Mouse (Mus musculus) neural tube, embryonic 12.5 days (tissue): ENCODE measurements around the gene 3110082I17Rik. TPM values are rescaled to one million over a fixed set of nuclear protein-coding genes. Genes with fewer than 3 reads are reported as not detected.
A peak's percentile ranks its signal among the peaks of the same experiment; 100 is the strongest.

Source experiments
- ATAC-seq: fragments of 200-750 bp; cut with Nextera tagmentation; 2 replicates; pipeline ENCODE4 v1.8.0; 2017; ENCODE audit warnings: low read depth, mild to moderate bottlenecking, moderate TSS enrichment, moderate library complexity; ENCODE audit not compliant: low FRiP score
- H3K27ac ChIP-seq: fragments of 300-500 bp; sonication (generic); 2 replicates; pipeline ENCODE4 v1.5.1; 2016
- H3K27me3 ChIP-seq: fragments of 300-500 bp; sonication (generic); replicated peaks from 2 replicates; pipeline ENCODE4 v1.6.1; 2016; ENCODE audit warnings: mild to moderate bottlenecking
- H3K36me3 ChIP-seq: fragments of 300-500 bp; sonication (generic); 2 replicates; pipeline ENCODE4 v1.6.1; 2016; ENCODE audit warnings: mild to moderate bottlenecking
- H3K4me1 ChIP-seq: fragments of 300-500 bp; sonication (generic); 2 replicates; pipeline ENCODE4 v1.6.1; 2016
- H3K4me2 ChIP-seq: fragments of 300-500 bp; sonication (generic); replicated peaks from 2 replicates; pipeline ENCODE4 v1.6.1; 2016; ENCODE audit warnings: mild to moderate bottlenecking
- H3K4me3 ChIP-seq: fragments of 300-500 bp; sonication (generic); 2 replicates; pipeline ENCODE4 v1.5.1; 2016
- H3K9ac ChIP-seq: fragments of 300-500 bp; sonication (generic); 2 replicates; pipeline ENCODE4 v1.6.1; 2016; ENCODE audit warnings: mild to moderate bottlenecking
- H3K9me3 ChIP-seq: fragments of 300-500 bp; sonication (generic); 2 replicates; pipeline ENCODE4 v1.6.1; 2016; ENCODE audit warnings: mild to moderate bottlenecking
- WGBS: fragments of 180-500 bp; shearing (Covaris S2); methylation state at CpG from one replicate; pipeline ENCODE4 v1.1.7; 2016; 5-methylcytosine and 5-hydroxymethylcytosine counted together
- polyA plus RNA-seq: library from polyadenylated mRNA; unstranded; fragments of >200 nt; fragmentation: Nextera tagmentation; extraction: Ambion mirVana; gene quantifications from 2 replicates; pipeline ENCODE4 v1.2.1, GENCODE M21; 2016

3110082I17Rik gene
- polyA plus RNA-seq, 1 experiment from 2014 or later: 24.1 TPM

DNA sequence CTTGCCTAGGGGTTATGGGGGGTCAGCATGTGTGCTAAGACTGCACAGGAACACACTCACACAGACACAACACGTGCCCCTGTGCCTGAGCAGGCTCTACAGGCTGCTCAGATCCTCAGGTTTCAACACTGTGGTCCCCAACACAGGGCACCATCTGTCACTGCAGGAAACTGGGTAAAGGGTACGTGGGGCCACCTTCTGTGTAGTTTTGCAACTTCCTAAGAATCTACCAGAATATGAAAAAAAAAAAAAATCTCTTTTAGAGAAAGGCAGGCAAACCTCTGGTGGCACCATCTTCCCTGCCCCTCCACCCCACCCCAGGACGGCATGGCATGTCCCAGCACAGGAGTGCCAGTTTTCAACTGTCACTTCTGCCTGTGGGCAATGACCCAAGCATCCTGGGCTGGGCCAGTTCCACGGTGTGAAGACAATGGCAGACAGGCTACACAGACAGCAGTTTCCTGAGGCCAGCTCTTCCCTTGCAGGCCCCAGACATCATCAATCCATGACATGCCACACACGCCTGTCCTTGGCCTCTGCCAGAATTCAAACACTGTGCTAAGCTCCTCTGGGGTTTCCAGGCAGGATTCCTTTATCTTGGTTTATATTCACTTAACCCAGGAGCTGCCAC lies 11.1 kb downstream of the 3110082I17Rik start:
- peak overlapping the region; percentile 62 for H3K27ac ChIP-seq
- peaks cover 22% of the 10 kb centered on the region for H3K4me1 ChIP-seq
- 0 out of 2 replicates have a peak overlapping the region, but pooled peaks have one; percentile 5 for H3K4me2 ChIP-seq
- WGBS: 45% methylated on average over 5 of the region's 5 CpGs
- no peaks in the 10 kb centered on the region for H3K27me3 ChIP-seq
- ATAC-seq: peak; percentile 58
- 0 out of 2 replicates have a peak, but pooled peaks cover 3% of the 10 kb centered on the region for H3K36me3 ChIP-seq
- H3K9ac ChIP-seq: no peak overlapping the region
- no peaks in the 10 kb centered on the region for H3K9me3 ChIP-seq
- H3K4me3 ChIP-seq: no peak overlapping the region

DNA sequence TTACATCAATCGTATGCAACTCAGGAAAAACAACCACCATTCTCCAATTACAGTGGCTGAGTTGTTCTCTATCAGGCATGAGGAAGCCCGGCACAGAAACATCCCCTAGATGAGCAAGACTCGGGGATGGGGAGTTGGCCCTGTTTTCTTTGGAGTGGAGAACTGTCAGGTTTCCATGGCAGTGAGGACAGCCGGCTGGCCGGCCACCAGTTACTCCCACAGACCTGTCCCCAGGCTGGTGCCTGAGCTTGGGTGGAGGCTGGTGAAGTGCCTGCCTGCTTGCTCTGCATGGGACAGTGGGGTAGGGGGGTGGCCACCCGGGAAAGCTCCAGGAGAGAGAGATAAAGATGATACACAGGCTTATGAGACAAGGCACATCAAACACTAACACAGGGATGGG lies 12.3 kb downstream of the 3110082I17Rik start:
- no peaks in the 10 kb centered on the region for H3K36me3 ChIP-seq
- H3K4me2 ChIP-seq: no peak overlapping the region
- H3K9me3 ChIP-seq: no peaks in the 10 kb centered on the region
- no peaks in the 10 kb centered on the region for H3K27me3 ChIP-seq
- no peak overlapping the region for H3K27ac ChIP-seq
- 81% methylated on average over 6 of the region's 6 CpGs for WGBS
- H3K4me1 ChIP-seq: peaks cover 25% of the 10 kb centered on the region
- no peak overlapping the region for H3K4me3 ChIP-seq
- H3K9ac ChIP-seq: no peak overlapping the region
- ATAC-seq: no peak

DNA sequence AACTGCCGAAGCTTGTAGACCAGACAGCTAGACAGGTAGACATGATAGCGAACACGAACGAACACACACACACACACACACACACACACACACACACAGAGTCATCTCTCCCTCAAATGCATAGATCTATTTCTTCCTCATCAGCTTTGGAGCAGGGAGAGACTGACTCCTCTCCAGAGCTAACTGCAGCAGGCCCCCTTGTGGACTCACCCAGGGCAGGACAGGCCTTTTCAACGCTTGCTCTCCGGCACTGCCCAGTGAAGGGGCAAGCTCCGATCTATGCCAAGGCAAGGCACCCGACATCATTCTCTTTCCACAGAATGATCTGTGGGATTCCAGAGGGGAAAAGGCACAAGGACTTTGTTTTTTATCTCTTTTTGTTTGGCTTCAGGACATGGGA lies 15.1 kb downstream of the 3110082I17Rik start:
- no peak for ATAC-seq
- Histone ChIP-seq H3K27me3 (no peaks in the 10 kb centered on the region), H3K4me3 (no peak overlapping the region), H3K9ac (no peak overlapping the region), H3K27ac (no peak overlapping the region), H3K36me3 (no peaks in the 10 kb centered on the region), H3K9me3 (no peaks in the 10 kb centered on the region), H3K4me2 (no peak overlapping the region), H3K4me1 (peaks cover 25% of the 10 kb centered on the region)
- 92% methylated on average over 8 of the region's 8 CpGs for WGBS

DNA sequence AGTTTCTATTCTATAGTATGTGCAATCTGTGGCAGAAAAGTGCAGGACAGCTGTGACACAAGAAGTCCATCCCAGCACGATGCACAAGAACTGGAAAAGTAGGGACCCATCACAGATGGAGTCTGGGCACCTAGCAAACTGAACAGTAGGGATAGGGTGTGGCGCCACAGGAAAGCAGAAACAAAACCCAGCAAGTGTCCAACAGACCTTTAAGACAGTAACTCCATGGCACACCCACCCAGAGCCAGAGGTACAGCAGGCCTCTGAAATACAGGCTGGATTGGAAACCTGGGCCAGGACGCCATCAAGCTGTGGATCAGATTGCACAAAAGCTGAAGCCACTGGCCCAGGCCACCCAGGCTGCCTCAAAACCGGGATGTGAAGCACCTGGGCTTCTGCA lies 17.4 kb downstream of the 3110082I17Rik start:
- no peak overlapping the region for H3K27ac ChIP-seq
- 77% methylated on average over 4 of the region's 4 CpGs for WGBS
- no peak overlapping the region for H3K9ac ChIP-seq
- no peaks in the 10 kb centered on the region for H3K36me3 ChIP-seq
- H3K4me1 ChIP-seq: peaks cover 11% of the 10 kb centered on the region; the same call in 1 of the 2 replicates
- H3K4me2 ChIP-seq: no peak overlapping the region
- H3K4me3 ChIP-seq: no peak overlapping the region
- ATAC-seq: no peak
- no peaks in the 10 kb centered on the region for H3K27me3 ChIP-seq
- no peaks in the 10 kb centered on the region for H3K9me3 ChIP-seq

DNA sequence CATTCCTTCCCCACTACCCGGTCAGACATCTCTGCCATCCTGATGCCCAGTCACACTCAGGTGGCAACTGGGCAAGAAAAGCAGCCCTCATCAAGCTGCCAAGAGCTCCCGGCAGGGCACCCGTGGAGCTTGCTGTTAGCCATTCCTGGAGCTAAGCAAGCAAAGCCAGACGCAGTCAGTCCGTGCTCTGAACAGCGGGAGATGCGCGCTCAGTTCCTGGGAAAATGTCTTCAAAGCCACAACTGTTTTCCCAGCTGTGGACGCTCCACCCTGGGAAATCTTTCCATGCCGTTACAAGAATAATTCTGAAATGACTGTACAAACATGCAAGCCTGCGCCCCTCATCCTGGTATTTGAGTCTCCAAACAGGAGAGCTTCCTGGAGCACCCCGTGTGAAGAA lies 17.9 kb downstream of the 3110082I17Rik start:
- ATAC-seq: no peak
- WGBS: 71% methylated on average over 12 of the region's 12 CpGs

DNA sequence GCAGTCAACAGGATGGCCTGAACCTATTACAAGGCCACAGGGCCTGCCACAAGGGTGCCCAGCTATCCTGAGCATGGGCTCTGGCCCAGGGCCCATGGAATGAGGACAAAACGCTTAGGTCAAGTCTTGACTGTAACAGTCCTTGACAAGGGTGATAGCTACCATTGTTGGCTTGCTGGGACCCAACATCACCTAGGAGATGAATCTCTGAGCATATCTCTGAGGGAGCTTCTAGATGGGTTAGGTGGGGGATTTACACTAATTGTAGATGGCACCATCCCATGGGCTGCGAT lies 18.7 kb downstream of the 3110082I17Rik start:
- H3K9ac ChIP-seq: no peak overlapping the region
- no peaks in the 10 kb centered on the region for H3K9me3 ChIP-seq
- no peak overlapping the region for H3K4me3 ChIP-seq
- no peak overlapping the region for H3K27ac ChIP-seq
- WGBS: 94% methylated on average over 2 of the region's 2 CpGs
- peaks cover 11% of the 10 kb centered on the region; the same call in 1 of the 2 replicates for H3K4me1 ChIP-seq
- no peak for ATAC-seq
- H3K27me3 ChIP-seq: no peaks in the 10 kb centered on the region
- no peak overlapping the region for H3K4me2 ChIP-seq
- no peaks in the 10 kb centered on the region for H3K36me3 ChIP-seq

More for the DNA sequence above, 17.9 kb downstream of the 3110082I17Rik start:
- H3K4me2 ChIP-seq: no peak overlapping the region
- H3K4me3 ChIP-seq: no peak overlapping the region
- H3K27ac ChIP-seq: no peak overlapping the region; the same call in 1 of the 2 replicates
- H3K4me1 ChIP-seq: peaks cover 11% of the 10 kb centered on the region; the same call in 1 of the 2 replicates
- no peaks in the 10 kb centered on the region for H3K27me3 ChIP-seq
- H3K9ac ChIP-seq: no peak overlapping the region
- H3K9me3 ChIP-seq: no peaks in the 10 kb centered on the region
- no peaks in the 10 kb centered on the region for H3K36me3 ChIP-seq

DNA sequence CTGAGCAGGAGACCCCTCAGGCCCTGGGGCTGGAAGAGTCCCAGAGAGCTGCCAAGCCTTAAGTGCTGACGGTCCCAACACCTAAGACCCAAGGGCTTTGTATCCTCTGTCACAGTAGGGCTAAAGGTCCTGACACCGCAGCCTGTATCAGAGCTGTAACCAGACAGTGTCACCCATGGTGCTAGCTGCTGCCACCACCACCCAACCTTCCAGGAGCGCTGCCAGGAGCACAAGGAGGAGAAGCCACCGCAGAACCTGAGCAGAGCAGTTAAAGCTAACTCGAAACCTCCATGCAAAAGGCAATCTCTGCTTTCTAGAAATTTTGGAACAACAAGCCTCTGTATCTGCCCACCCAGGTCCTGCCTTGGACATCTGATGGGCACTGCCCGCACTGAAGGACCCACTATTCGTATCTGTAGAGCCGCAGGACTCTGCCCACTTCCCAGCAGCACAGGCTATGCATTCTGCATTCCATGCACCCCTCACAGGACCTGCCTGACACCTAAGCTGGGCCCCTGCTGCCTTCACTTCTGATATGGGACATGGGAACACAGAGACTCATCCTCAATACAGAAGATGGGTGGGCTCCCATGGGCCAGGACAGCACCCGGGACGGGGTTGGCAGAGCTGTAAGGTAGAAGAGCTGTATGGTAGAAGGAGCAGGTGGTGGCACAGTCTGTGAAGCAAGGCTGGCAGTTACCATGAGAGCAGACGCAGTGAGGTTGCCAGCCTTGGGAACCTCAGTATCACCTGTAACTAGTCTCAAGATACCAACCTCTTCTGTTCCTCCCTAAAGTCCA lies 19.2 kb downstream of the 3110082I17Rik start:
- Histone ChIP-seq H3K9me3 (no peaks in the 10 kb centered on the region), H3K27me3 (no peaks in the 10 kb centered on the region), H3K4me2 (no peak overlapping the region), H3K9ac (no peak overlapping the region), H3K36me3 (no peaks in the 10 kb centered on the region), H3K4me1 (peaks cover 12% of the 10 kb centered on the region), H3K27ac (no peak overlapping the region), H3K4me3 (no peak overlapping the region)
- ATAC-seq: no peak
- 94% methylated on average over 11 of the region's 11 CpGs for WGBS

DNA sequence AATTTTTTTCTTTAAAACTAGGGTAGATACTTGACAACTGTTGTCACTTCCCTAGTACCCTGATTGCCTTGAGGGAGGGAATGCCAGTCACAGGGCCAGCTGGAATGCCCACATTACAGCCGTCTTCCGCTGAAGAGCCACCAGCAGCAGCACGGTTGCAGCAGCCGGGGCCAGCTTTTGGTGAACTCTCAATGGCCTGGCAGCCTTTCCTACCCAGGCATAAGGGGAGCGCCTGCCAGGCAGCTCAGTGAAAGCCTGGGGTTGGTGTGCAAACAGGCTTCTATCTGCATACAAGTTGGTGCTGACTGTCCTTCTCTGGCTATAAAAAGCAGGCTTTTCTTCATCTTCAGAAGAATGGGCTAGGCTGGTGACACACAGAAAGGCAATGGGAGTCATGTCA lies 19.9 kb downstream of the 3110082I17Rik start:
- 85% methylated on average over 5 of the region's 5 CpGs for WGBS
- Histone ChIP-seq H3K4me1 (peaks cover 15% of the 10 kb centered on the region), H3K4me3 (no peak overlapping the region), H3K9me3 (no peaks in the 10 kb centered on the region), H3K27me3 (no peaks in the 10 kb centered on the region), H3K27ac (no peak overlapping the region), H3K9ac (no peak overlapping the region), H3K4me2 (no peak overlapping the region), H3K36me3 (no peaks in the 10 kb centered on the region)
- no peak for ATAC-seq

DNA sequence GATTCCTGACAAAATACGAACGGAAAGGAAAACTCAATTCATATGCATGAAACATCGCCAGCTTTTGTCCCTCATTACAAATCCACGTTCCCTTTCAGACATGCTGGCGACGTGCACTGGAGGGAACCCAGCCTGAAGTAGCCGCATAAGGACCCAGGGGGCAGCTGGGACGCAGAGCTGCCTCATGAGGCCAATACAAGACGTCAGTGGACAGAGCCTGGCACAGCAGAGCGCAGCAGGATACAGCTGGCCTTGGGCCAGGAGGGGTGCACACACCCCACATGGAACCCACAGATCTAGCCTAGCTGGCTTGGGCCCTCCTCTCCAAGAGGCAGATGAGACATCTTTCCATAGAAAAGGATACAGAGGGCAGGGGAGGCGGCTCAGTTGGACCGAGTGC lies 21.9 kb downstream of the 3110082I17Rik start:
- WGBS: 71% methylated on average over 12 of the region's 12 CpGs
- Histone ChIP-seq H3K4me2 (no peak overlapping the region), H3K9me3 (no peaks in the 10 kb centered on the region), H3K9ac (no peak overlapping the region), H3K27me3 (no peaks in the 10 kb centered on the region), H3K4me1 (peaks cover 35% of the 10 kb centered on the region), H3K36me3 (no peaks in the 10 kb centered on the region), H3K27ac (no peak overlapping the region), H3K4me3 (no peak overlapping the region)
- no peak for ATAC-seq

DNA sequence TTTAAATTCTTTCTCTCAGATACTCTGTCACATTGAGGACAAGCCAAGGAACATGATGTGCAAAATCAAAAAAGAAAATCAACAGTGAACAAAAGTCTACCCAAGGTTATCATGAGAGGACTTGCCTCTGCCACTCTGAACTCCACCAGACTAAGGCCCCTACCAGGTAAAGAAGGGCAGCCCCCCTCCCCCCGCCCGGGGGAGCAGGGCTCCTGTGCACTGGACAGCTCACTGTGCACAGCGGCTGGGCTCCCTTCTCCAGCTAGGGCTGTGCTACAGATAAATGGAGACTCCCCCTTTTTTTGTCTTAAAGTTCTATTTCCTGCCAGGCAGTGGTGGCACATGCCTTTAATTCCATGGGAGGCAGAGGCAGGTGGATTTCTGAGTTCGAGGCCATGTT lies 22.6 kb downstream of the 3110082I17Rik start:
- no peak overlapping the region for H3K4me3 ChIP-seq
- no peaks in the 10 kb centered on the region for H3K36me3 ChIP-seq
- no peaks in the 10 kb centered on the region for H3K27me3 ChIP-seq
- ATAC-seq: no peak
- no peak overlapping the region for H3K4me2 ChIP-seq
- no peak overlapping the region for H3K9ac ChIP-seq
- 92% methylated on average over 4 of the region's 4 CpGs for WGBS
- no peak overlapping the region for H3K27ac ChIP-seq
- H3K9me3 ChIP-seq: no peaks in the 10 kb centered on the region
- H3K4me1 ChIP-seq: peaks cover 33% of the 10 kb centered on the region

DNA sequence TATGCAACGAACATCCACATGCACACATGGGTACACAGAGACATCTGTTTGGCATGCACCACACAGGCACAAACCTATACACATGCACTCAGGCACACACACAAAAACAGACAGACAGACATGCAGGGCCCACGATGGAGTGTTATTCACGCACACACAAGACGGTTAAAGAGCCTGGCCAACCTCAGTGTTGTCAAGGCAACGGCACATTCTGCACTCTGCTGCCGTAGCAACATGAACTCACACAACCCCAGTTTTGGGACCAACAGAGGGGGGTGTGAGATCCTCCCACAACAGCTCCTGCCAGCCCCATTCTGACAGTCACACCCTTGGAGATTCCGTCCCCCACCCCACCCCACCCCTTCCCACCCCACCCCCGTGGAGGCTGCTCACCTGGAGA lies 25.4 kb downstream of the 3110082I17Rik start:
- ATAC-seq: peak; percentile 63
- Histone ChIP-seq H3K27me3 (no peaks in the 10 kb centered on the region), H3K36me3 (no peaks in the 10 kb centered on the region), H3K4me2 (no peak overlapping the region; the same call in 1 of the 2 replicates), H3K4me3 (no peak overlapping the region), H3K9me3 (no peaks in the 10 kb centered on the region), H3K27ac (no peak overlapping the region), H3K9ac (no peak overlapping the region), H3K4me1 (peaks cover 54% of the 10 kb centered on the region)
- 24% methylated on average over 8 of the region's 8 CpGs for WGBS

DNA sequence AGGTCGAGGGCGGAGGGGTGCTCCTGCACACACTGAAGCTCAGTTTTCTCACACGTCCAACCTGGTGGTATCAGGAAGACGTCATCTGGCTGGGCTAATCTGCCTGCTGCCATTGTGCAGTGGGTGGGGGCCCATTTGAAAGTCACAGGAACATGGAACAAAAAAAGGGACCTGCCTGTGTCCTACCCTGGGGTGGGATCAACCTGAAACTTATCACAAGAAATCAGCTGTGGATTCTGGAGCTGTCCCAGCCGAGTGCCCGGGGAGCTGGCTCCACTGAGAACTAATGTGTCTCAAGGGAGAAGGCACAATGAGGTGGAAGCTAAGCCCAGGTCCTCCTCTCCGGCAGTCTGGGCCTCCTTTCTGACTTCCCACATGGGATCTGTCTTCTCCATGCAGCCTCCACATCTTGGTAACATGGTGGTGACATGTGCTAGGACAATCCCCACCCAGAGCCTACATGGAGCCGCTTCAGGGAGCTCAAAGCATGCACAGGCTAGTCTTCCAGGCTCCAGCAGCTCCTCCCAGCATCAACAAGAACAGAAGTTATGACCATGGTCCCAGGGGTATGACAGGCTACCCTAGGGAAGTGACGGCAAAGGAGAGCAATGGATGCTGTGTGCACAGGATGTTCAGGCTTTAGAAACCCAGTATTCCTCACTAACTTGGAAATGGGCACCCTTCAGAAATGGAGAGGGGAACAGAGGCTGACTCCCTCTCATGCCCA lies 26.3 kb downstream of the 3110082I17Rik start:
- no peak overlapping the region for H3K27ac ChIP-seq
- ATAC-seq: no peak
- H3K9ac ChIP-seq: no peak overlapping the region
- H3K27me3 ChIP-seq: no peaks in the 10 kb centered on the region
- peaks cover 64% of the 10 kb centered on the region for H3K4me1 ChIP-seq
- no peak overlapping the region for H3K4me2 ChIP-seq
- no peak overlapping the region for H3K4me3 ChIP-seq
- no peaks in the 10 kb centered on the region for H3K36me3 ChIP-seq
- WGBS: 78% methylated on average over 9 of the region's 9 CpGs
- no peaks in the 10 kb centered on the region for H3K9me3 ChIP-seq
